Mouse (Mus musculus): Measurements from ENCODE around the gene Sh3pxd2b. TPM values are rescaled to one million over a fixed set of nuclear protein-coding genes. Genes with fewer than 3 reads are reported as not detected.

The Sh3pxd2b gene
- polyA plus RNA-seq, 1 experiment from 2014 or later, result 20.0 TPM

- H3K27me3 ChIP-seq (replicated peaks; ENCODE audit: control insufficient read depth, insufficient read depth, low read length), result no peaks in the 10 kb centered on the region
- H3K4me3 ChIP-seq (ENCODE audit: low read depth, low read length), result no peak overlapping the region
- H3K9me3 ChIP-seq (ENCODE audit: control insufficient read depth, low read length), result no peaks in the 10 kb centered on the region
- H3K4me2 ChIP-seq (ENCODE audit: low read length), result no peak overlapping the region
- ATAC-seq (replicated peaks; ENCODE audit: low FRiP score, low TSS enrichment, low read depth), result no peak
- no peak for DNase-seq (ENCODE audit: low spot score)
- no peak overlapping the region for H3K27ac ChIP-seq (ENCODE audit: low read depth)
- WGBS, result 74% methylated on average over 6 of the region's 6 CpGs
- H3K36me3 ChIP-seq (ENCODE audit: control insufficient read depth, insufficient read depth, low read length), result no peaks in the 10 kb centered on the region
- no peak overlapping the region for H3K9ac ChIP-seq (ENCODE audit: low read length)
- no peaks in the 10 kb centered on the region for H3K4me1 ChIP-seq (replicated peaks; ENCODE audit: control insufficient read depth, insufficient read depth, low read length)
These were observed 98.1 kb downstream of the Sh3pxd2b start for GRCm38 (mm10) chr11:32445637-32446226.

- ATAC-seq (replicated peaks; ENCODE audit: low FRiP score, low TSS enrichment, low read depth), result no peak
- H3K36me3 ChIP-seq (ENCODE audit: control insufficient read depth, insufficient read depth, low read length), result no peaks in the 10 kb centered on the region
These were observed 102.6 kb downstream of the Sh3pxd2b start for GRCm38 (mm10) chr11:32450216-32450615.

GRCm38 (mm10) chr11:32451306-32451705 is 103.7 kb downstream of the Sh3pxd2b start:
- 87% methylated on average over 6 of the region's 6 CpGs for WGBS
- no peak for ATAC-seq (replicated peaks; ENCODE audit: low FRiP score, low TSS enrichment, low read depth)
- no peak overlapping the region for H3K4me3 ChIP-seq (ENCODE audit: low read depth, low read length)
- no peaks in the 10 kb centered on the region for H3K36me3 ChIP-seq (ENCODE audit: control insufficient read depth, insufficient read depth, low read length)
- DNase-seq (ENCODE audit: low spot score), result no peak
- H3K9me3 ChIP-seq (ENCODE audit: control insufficient read depth, low read length), result no peaks in the 10 kb centered on the region
- no peak overlapping the region for H3K9ac ChIP-seq (ENCODE audit: low read length)
- H3K27ac ChIP-seq (ENCODE audit: low read depth), result no peak overlapping the region
- no peak overlapping the region for H3K4me2 ChIP-seq (ENCODE audit: low read length)
- H3K27me3 ChIP-seq (replicated peaks; ENCODE audit: control insufficient read depth, insufficient read depth, low read length), result no peaks in the 10 kb centered on the region
- H3K4me1 ChIP-seq (replicated peaks; ENCODE audit: control insufficient read depth, insufficient read depth, low read length), result peaks cover 2% of the 10 kb centered on the region; the same call in 1 of the 2 replicates

More at GRCm38 (mm10) chr11:32450216-32450615, 102.6 kb downstream of the Sh3pxd2b start:
- Histone ChIP-seq H3K27ac (ENCODE audit: low read depth) (no peak overlapping the region), H3K27me3 (replicated peaks; ENCODE audit: control insufficient read depth, insufficient read depth, low read length) (no peaks in the 10 kb centered on the region), H3K4me2 (ENCODE audit: low read length) (no peak overlapping the region), H3K9me3 (ENCODE audit: control insufficient read depth, low read length) (no peaks in the 10 kb centered on the region), H3K4me1 (replicated peaks; ENCODE audit: control insufficient read depth, insufficient read depth, low read length) (no peaks in the 10 kb centered on the region), H3K9ac (ENCODE audit: low read length) (no peak overlapping the region), H3K4me3 (ENCODE audit: low read depth, low read length) (no peak overlapping the region)
- WGBS, result 0% methylated on average over 1 of the region's 1 CpGs
- peak; percentile 69 for DNase-seq (ENCODE audit: low spot score)

GRCm38 (mm10) chr11:32452745-32453144 is 105.1 kb downstream of the Sh3pxd2b start:
- peaks cover 11% of the 10 kb centered on the region; the same call in 1 of the 2 replicates for H3K4me1 ChIP-seq (replicated peaks; ENCODE audit: control insufficient read depth, insufficient read depth, low read length)
- DNase-seq (ENCODE audit: low spot score), result no peak
- no peaks in the 10 kb centered on the region for H3K9me3 ChIP-seq (ENCODE audit: control insufficient read depth, low read length)
- no peak overlapping the region for H3K27ac ChIP-seq (ENCODE audit: low read depth)
- H3K4me3 ChIP-seq (ENCODE audit: low read depth, low read length), result no peak overlapping the region
- 93% methylated on average over 4 of the region's 4 CpGs for WGBS
- H3K4me2 ChIP-seq (ENCODE audit: low read length), result no peak overlapping the region
- ATAC-seq (replicated peaks; ENCODE audit: low FRiP score, low TSS enrichment, low read depth), result no peak
- H3K36me3 ChIP-seq (ENCODE audit: control insufficient read depth, insufficient read depth, low read length), result no peaks in the 10 kb centered on the region
- no peak overlapping the region for H3K9ac ChIP-seq (ENCODE audit: low read length)
- H3K27me3 ChIP-seq (replicated peaks; ENCODE audit: control insufficient read depth, insufficient read depth, low read length), result no peaks in the 10 kb centered on the region

- ATAC-seq (replicated peaks; ENCODE audit: low FRiP score, low TSS enrichment, low read depth) (no peak), DNase-seq (ENCODE audit: low spot score) (no peak)
- Histone ChIP-seq H3K27me3 (replicated peaks; ENCODE audit: control insufficient read depth, insufficient read depth, low read length) (no peaks in the 10 kb centered on the region), H3K4me1 (replicated peaks; ENCODE audit: control insufficient read depth, insufficient read depth, low read length) (peaks cover 11% of the 10 kb centered on the region; the same call in 1 of the 2 replicates), H3K36me3 (ENCODE audit: control insufficient read depth, insufficient read depth, low read length) (no peaks in the 10 kb centered on the region), H3K9ac (ENCODE audit: low read length) (no peak overlapping the region), H3K27ac (ENCODE audit: low read depth) (no peak overlapping the region), H3K4me3 (ENCODE audit: low read depth, low read length) (no peak overlapping the region), H3K9me3 (ENCODE audit: control insufficient read depth, low read length) (no peaks in the 10 kb centered on the region), H3K4me2 (ENCODE audit: low read length) (0 out of 2 replicates have a peak overlapping the region, but pooled peaks have one; percentile 92)
- WGBS, result 66% methylated on average over 8 of the region's 8 CpGs
These were observed 105.8 kb downstream of the Sh3pxd2b start for GRCm38 (mm10) chr11:32453353-32453915.

- 3% methylated on average over 19 of the region's 19 CpGs for WGBS
- peak overlapping the region; percentile 93; the same call in 1 of the 2 replicates for H3K27ac ChIP-seq (ENCODE audit: low read depth)
- ATAC-seq (replicated peaks; ENCODE audit: low FRiP score, low TSS enrichment, low read depth), result no peak
- no peaks in the 10 kb centered on the region for H3K27me3 ChIP-seq (replicated peaks; ENCODE audit: control insufficient read depth, insufficient read depth, low read length)
- H3K4me1 ChIP-seq (replicated peaks; ENCODE audit: control insufficient read depth, insufficient read depth, low read length), result peaks cover 11% of the 10 kb centered on the region; the same call in 1 of the 2 replicates
- DNase-seq (ENCODE audit: low spot score), result no peak
- no peaks in the 10 kb centered on the region for H3K9me3 ChIP-seq (ENCODE audit: control insufficient read depth, low read length)
- H3K4me3 ChIP-seq (ENCODE audit: low read depth, low read length), result peak overlapping the region; percentile 78
- H3K9ac ChIP-seq (ENCODE audit: low read length), result peak overlapping the region; percentile 97
- H3K4me2 ChIP-seq (ENCODE audit: low read length), result peak overlapping the region; percentile 92
- no peaks in the 10 kb centered on the region for H3K36me3 ChIP-seq (ENCODE audit: control insufficient read depth, insufficient read depth, low read length)
These were observed 106.7 kb downstream of the Sh3pxd2b start for GRCm38 (mm10) chr11:32454231-32454799.

GRCm38 (mm10) chr11:32454800-32455506 is 107.3 kb downstream of the Sh3pxd2b start, which contains the start of gene Ubtd2:
Gene Ubtd2 (plus strand): TSS chr11:32455370.
- H3K4me1 ChIP-seq (replicated peaks; ENCODE audit: control insufficient read depth, insufficient read depth, low read length), result peaks cover 11% of the 10 kb centered on the region; the same call in 1 of the 2 replicates
- peak within 1 kb of the TSS; percentile 92 for H3K4me2 ChIP-seq (ENCODE audit: low read length)
- peak within 1 kb of the TSS; percentile 78 for H3K4me3 ChIP-seq (ENCODE audit: low read depth, low read length)
- no peaks in the 10 kb centered on the region for H3K9me3 ChIP-seq (ENCODE audit: control insufficient read depth, low read length)
- DNase-seq (ENCODE audit: low spot score), result peak; percentile 98
- H3K36me3 ChIP-seq (ENCODE audit: control insufficient read depth, insufficient read depth, low read length), result no peaks in the 10 kb centered on the region
- WGBS, result under 1% methylated on average over 75 of the region's 86 CpGs
- H3K27ac ChIP-seq (ENCODE audit: low read depth), result peak within 1 kb of the TSS; percentile 93
- peak; percentile 98 for ATAC-seq (replicated peaks; ENCODE audit: low FRiP score, low TSS enrichment, low read depth)
- H3K27me3 ChIP-seq (replicated peaks; ENCODE audit: control insufficient read depth, insufficient read depth, low read length), result no peaks in the 10 kb centered on the region
- H3K9ac ChIP-seq (ENCODE audit: low read length), result peak within 1 kb of the TSS; percentile 97

GRCm38 (mm10) chr11:32455507-32456141 is 108.0 kb downstream of the Sh3pxd2b start:
- Histone ChIP-seq H3K9ac (ENCODE audit: low read length) (peak overlapping the region; percentile 97), H3K27ac (ENCODE audit: low read depth) (peak overlapping the region; percentile 93), H3K36me3 (ENCODE audit: control insufficient read depth, insufficient read depth, low read length) (no peaks in the 10 kb centered on the region), H3K4me2 (ENCODE audit: low read length) (peak overlapping the region; percentile 92), H3K9me3 (ENCODE audit: control insufficient read depth, low read length) (no peaks in the 10 kb centered on the region), H3K4me1 (replicated peaks; ENCODE audit: control insufficient read depth, insufficient read depth, low read length) (peaks cover 11% of the 10 kb centered on the region; the same call in 1 of the 2 replicates), H3K27me3 (replicated peaks; ENCODE audit: control insufficient read depth, insufficient read depth, low read length) (no peaks in the 10 kb centered on the region), H3K4me3 (ENCODE audit: low read depth, low read length) (peak overlapping the region; percentile 78)
- DNase-seq (ENCODE audit: low spot score) (no peak), ATAC-seq (replicated peaks; ENCODE audit: low FRiP score, low TSS enrichment, low read depth) (peak; percentile 24; the same call in 1 of the 2 replicates)
- under 1% methylated on average over 51 of the region's 58 CpGs for WGBS
